Mouse (Mus musculus) lung, embryonic 15.5 days (tissue): Measurements from ENCODE around the gene Ttc9b. TPM values are rescaled to one million over a fixed set of nuclear protein-coding genes. Genes with fewer than 3 reads are reported as not detected.

Experiments used
- ATAC-seq: fragments of 200-750 bp; cut with Nextera tagmentation; 2 replicates; pipeline ENCODE4 v1.8.0; 2017; ENCODE audit warnings: moderate number of reproducible peaks, borderline replicate concordance; ENCODE audit not compliant: low FRiP score, low TSS enrichment; ENCODE audit errors: extremely low read depth
- H3K27ac ChIP-seq: fragments of 300-500 bp; sonication (generic); 2 replicates; pipeline ENCODE4 v1.5.1; 2015; ENCODE audit warnings: moderate library complexity, mild to moderate bottlenecking, inconsistent platforms
- H3K27me3 ChIP-seq: fragments of 300-500 bp; sonication (generic); 2 replicates; pipeline ENCODE4 v1.6.1; 2015; ENCODE audit warnings: inconsistent platforms
- H3K36me3 ChIP-seq: fragments of 300-500 bp; sonication (generic); 2 replicates; pipeline ENCODE4 v1.6.1; 2015; ENCODE audit warnings: inconsistent platforms
- H3K4me1 ChIP-seq: fragments of 300-500 bp; sonication (generic); 2 replicates; pipeline ENCODE4 v1.6.1; 2015; ENCODE audit warnings: inconsistent platforms
- H3K4me2 ChIP-seq: fragments of 300-500 bp; sonication (generic); 2 replicates; pipeline ENCODE4 v1.6.1; 2015; ENCODE audit warnings: inconsistent platforms, mild to moderate bottlenecking, moderate library complexity
- H3K4me3 ChIP-seq: fragments of 300-500 bp; sonication (generic); 2 replicates; pipeline ENCODE4 v1.5.1; 2015; ENCODE audit warnings: mild to moderate bottlenecking, inconsistent platforms
- H3K9ac ChIP-seq: fragments of 300-500 bp; sonication (generic); 2 replicates; pipeline ENCODE4 v1.6.1; 2015; ENCODE audit warnings: inconsistent platforms
- H3K9me3 ChIP-seq: fragments of 300-500 bp; sonication (generic); 2 replicates; pipeline ENCODE4 v1.6.1; 2016; ENCODE audit warnings: inconsistent platforms
- WGBS: fragments of 180-500 bp; shearing (Covaris S2); methylation state at CpG from one replicate; pipeline ENCODE4 v1.1.7; 2015; 5-methylcytosine and 5-hydroxymethylcytosine counted together
- polyA plus RNA-seq: library from polyadenylated mRNA; unstranded; fragments of >200 nt; fragmentation: Nextera tagmentation; extraction: Ambion mirVana; gene quantifications from 2 replicates; pipeline ENCODE4 v1.2.1, GENCODE M21; 2015

Ttc9b gene
- polyA plus RNA-seq, 1 experiment from 2014 or later, result 0.60 TPM

- WGBS, result 44% methylated on average over 3 of the region's 3 CpGs
- Histone ChIP-seq H3K4me1 (no peaks in the 10 kb centered on the region), H3K27ac (no peak overlapping the region), H3K36me3 (no peaks in the 10 kb centered on the region), H3K4me3 (no peak overlapping the region), H3K27me3 (no peaks in the 10 kb centered on the region), H3K9ac (no peak overlapping the region), H3K9me3 (no peaks in the 10 kb centered on the region), H3K4me2 (no peak overlapping the region)
- no peak for ATAC-seq
These were observed 43.0 kb downstream of the Ttc9b start for GRCm38 (mm10) chr7:27696711-27697110.

Other genes starting within 250 kb of the Ttc9b start
- gene Sptbn4, start 206.2 kb upstream of the Ttc9b start, polyA plus RNA-seq, result 0.21 and 0.33 TPM in 2 replicates
- 58.8 and 68.5 TPM in 2 replicates for gene Blvrb, start 205.9 kb upstream of the Ttc9b start, polyA plus RNA-seq
- gene Sertad3, start 180.1 kb upstream of the Ttc9b start, polyA plus RNA-seq, result 28.6 and 31.1 TPM in 2 replicates
- 48.5 and 49.6 TPM in 2 replicates for gene Sertad1, start 167.0 kb upstream of the Ttc9b start, polyA plus RNA-seq
- gene Prx, start 154.6 kb upstream of the Ttc9b start, polyA plus RNA-seq, result 7.2 and 8.7 TPM in 2 replicates
- gene Hipk4, start 130.6 kb upstream of the Ttc9b start, polyA plus RNA-seq, result 0.87 and 0.92 TPM in 2 replicates
- gene Pld3, start 100.7 kb upstream of the Ttc9b start, polyA plus RNA-seq, result 74.8 and 78.3 TPM in 2 replicates
- 24.0 and 24.8 TPM in 2 replicates for gene 2310022A10Rik, start 100.7 kb upstream of the Ttc9b start, polyA plus RNA-seq
- gene Akt2, start 62.4 kb upstream of the Ttc9b start, polyA plus RNA-seq, result 89.6 and 98.5 TPM in 2 replicates
- gene Map3k10, start 20.7 kb downstream of the Ttc9b start, polyA plus RNA-seq, result 6.9 and 7.6 TPM in 2 replicates
- gene Zfp607b, start 35.4 kb downstream of the Ttc9b start, polyA plus RNA-seq, result 4.0 and 4.3 TPM in 2 replicates
- 33.8 and 38.9 TPM in 2 replicates for gene Zfp60, start 77.5 kb downstream of the Ttc9b start, polyA plus RNA-seq
- gene Zfp626, start 153.3 kb downstream of the Ttc9b start, polyA plus RNA-seq, result 1.9 and 2.5 TPM in 2 replicates
- 8.4 and 8.5 TPM in 2 replicates for gene Zfp59, start 184.7 kb downstream of the Ttc9b start, polyA plus RNA-seq
- 3.6 and 4.3 TPM in 2 replicates for gene Zfp607a, start 203.6 kb downstream of the Ttc9b start, polyA plus RNA-seq